Mouse (Mus musculus): ENCODE results near the gene Lmod2.

The Lmod2 gene

GRCm38 (mm10) chr6:24602993-24603392, 5.4 kb downstream of the Lmod2 start:
- no peak for DNase-seq

GRCm38 (mm10) chr6:24604289-24604688, 6.7 kb downstream of the Lmod2 start:
- no peak for DNase-seq

- DNase-seq: no peak
Measured at GRCm38 (mm10) chr6:24605631-24606030, 8.1 kb downstream of the Lmod2 start.

GRCm38 (mm10) chr6:24606512-24606911, 8.9 kb downstream of the Lmod2 start:
- DNase-seq: no peak

- DNase-seq: no peak
Measured at GRCm38 (mm10) chr6:24607531-24607930, 10.0 kb downstream of the Lmod2 start.

GRCm38 (mm10) chr6:24608129-24608528, 10.6 kb downstream of the Lmod2 start:
- no peak for DNase-seq

- no peak for DNase-seq
Measured at GRCm38 (mm10) chr6:24608682-24609081, 11.1 kb downstream of the Lmod2 start.

- no peak for DNase-seq
Measured at GRCm38 (mm10) chr6:24609531-24609930, 12.0 kb downstream of the Lmod2 start.

GRCm38 (mm10) chr6:24610358-24610757, 12.8 kb downstream of the Lmod2 start:
- no peak for DNase-seq

- DNase-seq: no peak
Measured at GRCm38 (mm10) chr6:24612074-24612755, 14.7 kb downstream of the Lmod2 start.

- no peak for DNase-seq
Measured at GRCm38 (mm10) chr6:24613346-24613745, 15.8 kb downstream of the Lmod2 start.

GRCm38 (mm10) chr6:24613918-24614317, 16.4 kb downstream of the Lmod2 start:
- DNase-seq: no peak

- DNase-seq: no peak
Measured at GRCm38 (mm10) chr6:24616746-24617145, 19.2 kb downstream of the Lmod2 start.

- DNase-seq: no peak
Measured at GRCm38 (mm10) chr6:24619285-24620045, 21.9 kb downstream of the Lmod2 start.

GRCm38 (mm10) chr6:24620936-24621335, 23.4 kb downstream of the Lmod2 start:
- DNase-seq: no peak

GRCm38 (mm10) chr6:24622098-24622497, 24.5 kb downstream of the Lmod2 start:
- no peak for DNase-seq

- peak; percentile 53 for DNase-seq
Measured at GRCm38 (mm10) chr6:24627586-24628030, 30.0 kb downstream of the Lmod2 start.

GRCm38 (mm10) chr6:24628499-24628898, 30.9 kb downstream of the Lmod2 start:
- no peak for DNase-seq

GRCm38 (mm10) chr6:24632061-24632460, 34.5 kb downstream of the Lmod2 start:
- DNase-seq: no peak

GRCm38 (mm10) chr6:24634065-24634464, 36.5 kb downstream of the Lmod2 start:
- no peak for DNase-seq

- DNase-seq: peak; percentile 22
Measured at GRCm38 (mm10) chr6:24635814-24636213, 38.3 kb downstream of the Lmod2 start.

GRCm38 (mm10) chr6:24641286-24641685, 43.7 kb downstream of the Lmod2 start:
- DNase-seq: no peak

GRCm38 (mm10) chr6:24642161-24642560, 44.6 kb downstream of the Lmod2 start:
- DNase-seq: no peak

GRCm38 (mm10) chr6:24642960-24643359, 45.4 kb downstream of the Lmod2 start:
- no peak for DNase-seq
